Mouse (Mus musculus) myocyte (in vitro differentiated cells): ENCODE data around the gene Otud3.

Experiments used
- E2F4 ChIP-seq: IDR thresholded peaks from one replicate; pipeline ENCODE4 v1.6.1; 2011; ENCODE audit warnings: mild to moderate bottlenecking, control low read depth, moderate library complexity; ENCODE audit not compliant: insufficient read depth
- POLR2A ChIP-seq: IDR thresholded peaks from one replicate; pipeline ENCODE4 v1.6.1; 2011; ENCODE audit warnings: low read depth, mild to moderate bottlenecking, control low read depth, moderate library complexity; ENCODE audit not compliant: insufficient read length
- REST ChIP-seq: IDR thresholded peaks from one replicate; pipeline ENCODE4 v1.6.1; 2011; ENCODE audit warnings: mild to moderate bottlenecking, control low read depth, moderate library complexity; ENCODE audit not compliant: insufficient read depth, insufficient read length
- TCF12 ChIP-seq: IDR thresholded peaks from one replicate; pipeline ENCODE4 v1.6.1; 2011; ENCODE audit warnings: mild to moderate bottlenecking, control low read depth; ENCODE audit not compliant: poor library complexity, insufficient read depth, severe bottlenecking

GRCm38 (mm10) chr4:138939481-138939880 lies 25.7 kb upstream of the Otud3 start:
- TF ChIP-seq TCF12 (no peak), POLR2A (no peak), REST (no peak), E2F4 (no peak)
